Mouse (Mus musculus) hindbrain, embryonic 11.5 days (tissue): ENCODE results near the gene Ctcf. TPM values are rescaled to one million over a fixed set of nuclear protein-coding genes. Genes with fewer than 3 reads are reported as not detected.
"Not testable (repeated sequence)": the region's sequence is repeated elsewhere in the genome, so short reads cannot be mapped to it uniquely, and the experiment has no call there.

Experiments used
- ATAC-seq: fragments of 200-750 bp; cut with Nextera tagmentation; 2 replicates; pipeline ENCODE4 v1.8.0; 2017; ENCODE audit warnings: mild to moderate bottlenecking, moderate TSS enrichment, moderate library complexity; ENCODE audit not compliant: low FRiP score
- DNase-seq: peaks from one replicate; pipeline ENCODE4 v3.0.0-alpha.2; 2015; ENCODE audit warnings: low spot score
- H3K27ac ChIP-seq: fragments of 300-500 bp; sonication (generic); 2 replicates; pipeline ENCODE4 v1.5.1; 2014; ENCODE audit warnings: mild to moderate bottlenecking, low read depth, low read length
- H3K27me3 ChIP-seq: fragments of 300-500 bp; sonication (generic); 2 replicates; pipeline ENCODE4 v1.6.1; 2014; ENCODE audit warnings: mild to moderate bottlenecking, low read length, moderate library complexity, mixed read lengths; ENCODE audit not compliant: control insufficient read depth, insufficient read depth
- H3K36me3 ChIP-seq: fragments of 300-500 bp; sonication (generic); 2 replicates; pipeline ENCODE4 v1.6.1; 2014; ENCODE audit warnings: mild to moderate bottlenecking, low read length, moderate library complexity, mixed read lengths; ENCODE audit not compliant: control insufficient read depth, insufficient read depth
- H3K4me1 ChIP-seq: fragments of 300-500 bp; sonication (generic); replicated peaks from 2 replicates; pipeline ENCODE4 v1.6.1; 2014; ENCODE audit warnings: low read length, mixed read lengths; ENCODE audit not compliant: control insufficient read depth, insufficient read depth
- H3K4me2 ChIP-seq: fragments of 300-500 bp; sonication (generic); replicated peaks from 2 replicates; pipeline ENCODE4 v1.6.1; 2014; ENCODE audit warnings: mild to moderate bottlenecking, low read depth, low read length
- H3K4me3 ChIP-seq: fragments of 300-500 bp; sonication (generic); 2 replicates; pipeline ENCODE4 v1.5.1; 2014; ENCODE audit warnings: low read depth, low read length
- H3K9ac ChIP-seq: fragments of 300-500 bp; sonication (generic); 2 replicates; pipeline ENCODE4 v1.6.1; 2014; ENCODE audit warnings: low read depth, low read length
- H3K9me3 ChIP-seq: fragments of 300-500 bp; sonication (generic); 2 replicates; pipeline ENCODE4 v1.6.1; 2016; ENCODE audit warnings: low read length; ENCODE audit not compliant: control insufficient read depth
- WGBS: fragments of 180-500 bp; shearing (Covaris S2); extraction: QIAGEN DNeasy Blood & Tissue Kit; methylation state at CpG from one replicate; pipeline ENCODE4 v1.1.7; 2014; 5-methylcytosine and 5-hydroxymethylcytosine counted together
- polyA plus RNA-seq: library from polyadenylated mRNA; unstranded; fragments of >200 nt; fragmentation: Nextera tagmentation; extraction: Ambion mirVana; gene quantifications from 2 replicates; pipeline ENCODE4 v1.2.1, GENCODE M21; 2014

Ctcf gene
- polyA plus RNA-seq: 115 and 121 TPM in 2 replicates

- no peaks in the 10 kb centered on the region for H3K9me3 ChIP-seq
- H3K9ac ChIP-seq: peak within 1 kb of the TSS; percentile 99
- H3K27ac ChIP-seq: peak within 1 kb of the TSS; percentile 99
- peak; percentile 93 for ATAC-seq
- peak within 1 kb of the TSS; percentile 82 for H3K4me3 ChIP-seq
- no peaks in the 10 kb centered on the region for H3K36me3 ChIP-seq
- H3K27me3 ChIP-seq: no peaks in the 10 kb centered on the region
- peak within 1 kb of the TSS; percentile 92 for H3K4me2 ChIP-seq
- DNase-seq: peak; percentile 94
- WGBS: under 1% methylated on average over 83 of the region's 126 CpGs
- H3K4me1 ChIP-seq: peaks cover 4% of the 10 kb centered on the region
These were observed at the start of gene Ctcf for GRCm38 (mm10) chr8:105636018-105636962. TSS of gene Ctcf (plus strand) at chr8:105636568.

DNA sequence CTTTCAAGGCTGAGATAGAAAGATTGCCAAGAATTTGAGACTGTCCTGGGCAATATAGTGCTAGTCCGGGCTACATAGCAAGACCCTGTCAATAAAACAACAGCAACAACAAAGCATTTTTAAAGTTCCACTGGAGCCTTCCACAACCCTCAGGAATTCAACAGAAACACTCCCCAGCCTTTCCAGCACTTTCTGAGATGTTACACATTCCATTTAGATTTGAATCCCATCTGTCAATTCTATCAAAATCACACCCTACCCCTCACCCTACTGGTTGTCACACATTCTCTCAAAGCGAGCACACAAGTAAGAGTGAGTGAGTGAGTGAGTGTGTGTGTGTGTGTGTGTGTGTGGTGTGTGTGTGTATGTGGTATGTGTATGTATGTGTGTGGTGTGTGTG lies 43.9 kb upstream of the Ctcf start:
- no peaks in the 10 kb centered on the region for H3K36me3 ChIP-seq
- H3K9me3 ChIP-seq: no peaks in the 10 kb centered on the region
- WGBS: 81% methylated on average over 2 of the region's 2 CpGs
- H3K4me3 ChIP-seq: no peak overlapping the region
- H3K4me1 ChIP-seq: no peaks in the 10 kb centered on the region
- ATAC-seq: no peak
- H3K27ac ChIP-seq: no peak overlapping the region
- no peak overlapping the region for H3K4me2 ChIP-seq
- no peak for DNase-seq
- H3K27me3 ChIP-seq: no peaks in the 10 kb centered on the region
- H3K9ac ChIP-seq: no peak overlapping the region

- Histone ChIP-seq H3K4me1 (no peaks in the 10 kb centered on the region), H3K4me2 (no peak overlapping the region; the same call in 1 of the 2 replicates), H3K36me3 (no peaks in the 10 kb centered on the region), H3K27ac (no peak overlapping the region), H3K27me3 (no peaks in the 10 kb centered on the region), H3K4me3 (no peak overlapping the region), H3K9ac (no peak overlapping the region), H3K9me3 (no peaks in the 10 kb centered on the region)
- 32% methylated on average over 15 of the region's 15 CpGs for WGBS
- DNase-seq (peak; percentile 27), ATAC-seq (no peak)
These were observed 42.5 kb upstream of the Ctcf start for GRCm38 (mm10) chr8:105593859-105594258.

DNA sequence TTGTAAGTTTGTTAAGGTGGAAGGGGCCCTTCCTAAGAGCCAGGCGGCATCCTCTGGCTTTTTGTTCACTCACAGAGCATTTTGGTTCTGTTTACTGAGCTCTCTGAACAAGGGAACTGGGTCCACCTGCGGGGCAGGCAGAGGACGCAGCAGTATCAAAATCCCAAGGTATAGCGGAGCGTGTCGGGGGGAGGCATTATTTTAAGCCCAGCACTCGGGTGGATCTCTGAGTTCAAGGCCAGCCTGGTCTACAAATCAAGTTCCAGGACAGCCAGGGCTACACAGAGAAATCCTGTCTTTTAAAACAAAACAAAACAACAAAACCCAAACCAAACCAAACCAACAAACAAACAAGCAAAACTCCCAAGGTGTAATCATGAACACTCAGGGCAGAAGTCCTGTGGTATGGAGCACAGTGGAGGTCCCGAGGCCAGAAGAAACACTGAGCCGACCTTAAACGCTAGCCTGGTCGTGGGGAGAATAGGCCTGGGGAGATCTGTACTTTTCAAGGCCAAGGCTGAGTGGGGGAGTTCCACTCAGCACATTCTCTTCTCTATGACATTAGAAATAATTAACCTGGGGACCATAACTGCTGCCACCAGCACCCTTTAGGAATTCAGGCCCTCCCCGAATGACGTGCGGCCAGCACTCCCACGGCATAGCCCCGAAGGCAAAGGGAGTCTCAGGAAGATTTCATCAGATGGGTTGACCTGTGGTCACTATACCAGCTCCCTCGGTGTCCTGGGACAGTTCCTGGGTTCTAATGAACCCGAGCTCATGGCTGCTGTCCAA lies 41.7 kb upstream of the Ctcf start:
- 81% methylated on average over 18 of the region's 18 CpGs for WGBS
- DNase-seq (no peak), ATAC-seq (no peak)
- Histone ChIP-seq H3K27me3 (no peaks in the 10 kb centered on the region), H3K36me3 (no peaks in the 10 kb centered on the region), H3K4me3 (no peak overlapping the region), H3K27ac (no peak overlapping the region), H3K9me3 (no peaks in the 10 kb centered on the region), H3K9ac (no peak overlapping the region), H3K4me2 (no peak overlapping the region), H3K4me1 (no peaks in the 10 kb centered on the region)

- DNase-seq: peak; percentile 68
- Histone ChIP-seq H3K36me3 (no peaks in the 10 kb centered on the region), H3K9ac (no peak overlapping the region), H3K27me3 (no peaks in the 10 kb centered on the region), H3K4me1 (no peaks in the 10 kb centered on the region), H3K27ac (no peak overlapping the region), H3K9me3 (no peaks in the 10 kb centered on the region), H3K4me3 (no peak overlapping the region), H3K4me2 (no peak overlapping the region; the same call in 1 of the 2 replicates)
- WGBS: 7% methylated on average over 14 of the region's 14 CpGs
- peak; percentile 69 for ATAC-seq
These were observed 39.9 kb upstream of the Ctcf start for GRCm38 (mm10) chr8:105596362-105597034.

DNA sequence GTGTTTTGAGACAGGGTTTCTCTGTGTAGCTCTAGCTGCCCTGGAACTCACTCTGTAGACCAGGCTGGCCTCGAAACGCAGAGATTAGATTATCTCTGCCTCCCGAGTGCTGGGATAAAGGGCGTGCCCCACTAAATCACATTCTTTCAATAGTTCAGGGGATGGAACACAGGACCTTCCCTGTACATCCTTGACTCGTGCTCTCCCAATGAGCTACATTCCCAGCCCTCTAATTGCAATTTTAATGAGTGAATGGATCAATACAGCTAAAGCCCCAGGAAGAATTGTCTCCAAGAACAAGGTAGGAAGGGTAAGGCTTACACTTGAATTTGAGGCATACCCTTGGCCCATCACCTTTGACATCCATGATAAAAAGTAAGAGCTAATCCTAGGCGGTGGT lies 37.6 kb upstream of the Ctcf start:
- 90% methylated on average over 6 of the region's 6 CpGs for WGBS

DNA sequence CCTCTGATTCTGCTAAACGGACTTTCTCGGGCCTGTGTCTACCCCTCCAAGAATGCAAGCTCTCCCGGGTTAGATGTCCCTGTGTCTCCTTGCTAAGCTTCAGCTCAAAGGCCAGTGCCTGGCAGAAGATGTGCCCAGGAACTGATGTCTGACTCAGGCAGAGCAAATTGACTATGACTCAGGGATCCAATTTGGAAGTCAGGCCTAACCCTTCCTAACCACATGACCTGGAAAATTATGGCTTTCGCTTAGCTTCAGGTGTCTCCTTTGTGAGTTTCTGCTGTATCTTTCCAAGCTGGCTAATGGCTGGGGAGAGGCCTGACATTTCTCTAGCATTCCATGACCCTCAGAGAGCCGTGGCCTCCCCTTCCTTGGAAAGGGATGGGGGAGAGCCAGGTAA lies 35.1 kb upstream of the Ctcf start:
- ATAC-seq: no peak
- no peak overlapping the region for H3K4me3 ChIP-seq
- WGBS: 74% methylated on average over 5 of the region's 5 CpGs
- no peak overlapping the region for H3K27ac ChIP-seq
- no peak overlapping the region for H3K4me2 ChIP-seq
- no peaks in the 10 kb centered on the region for H3K27me3 ChIP-seq
- H3K4me1 ChIP-seq: no peaks in the 10 kb centered on the region; the same call in 1 of the 2 replicates
- no peaks in the 10 kb centered on the region for H3K36me3 ChIP-seq
- no peak overlapping the region for H3K9ac ChIP-seq
- no peaks in the 10 kb centered on the region for H3K9me3 ChIP-seq
- DNase-seq: no peak

More for the DNA sequence above, 37.6 kb upstream of the Ctcf start:
- Histone ChIP-seq H3K27me3 (no peaks in the 10 kb centered on the region), H3K4me2 (no peak overlapping the region), H3K27ac (no peak overlapping the region), H3K4me3 (no peak overlapping the region), H3K4me1 (no peaks in the 10 kb centered on the region), H3K9ac (no peak overlapping the region), H3K9me3 (no peaks in the 10 kb centered on the region), H3K36me3 (no peaks in the 10 kb centered on the region)
- DNase-seq: no peak
- no peak for ATAC-seq

GRCm38 (mm10) chr8:105602540-105602939 lies 33.8 kb upstream of the Ctcf start:
- H3K27ac ChIP-seq, H3K4me3 ChIP-seq, H3K9ac ChIP-seq, H3K4me2 ChIP-seq, H3K36me3 ChIP-seq, H3K4me1 ChIP-seq, DNase-seq, H3K27me3 ChIP-seq, ATAC-seq, H3K9me3 ChIP-seq: not testable (repeated sequence)
- WGBS: 68% methylated on average over 3 of the region's 3 CpGs
